Mouse (Mus musculus) CH12.LX (cell line): Measurements from ENCODE around the gene Vwa3a. TPM values are rescaled to one million over a fixed set of nuclear protein-coding genes. Genes with fewer than 3 reads are reported as not detected.

Experiments
- DNase-seq: peaks from one replicate; pipeline ENCODE4 v3.0.0-alpha.2; 2013; ENCODE audit errors: extremely low read depth
- H3K27ac ChIP-seq: 2 replicates; pipeline ENCODE4 v1.5.1; 2012; ENCODE audit warnings: low read depth, mild to moderate bottlenecking, control low read depth, moderate library complexity; ENCODE audit not compliant: insufficient read depth
- H3K27me3 ChIP-seq: replicated peaks from 2 replicates; pipeline ENCODE3; 2012; ENCODE audit warnings: inconsistent platforms
- H3K36me3 ChIP-seq, 2 experiments: replicated peaks in 1 of 2; 2 replicates each; pipeline versions ENCODE3 to v1.6.1; 2012; ENCODE audit warnings: inconsistent platforms in 1 of 2, low read length in 1 of 2, mild to moderate bottlenecking in 1 of 2, mixed read lengths in 1 of 2, moderate library complexity in 1 of 2; ENCODE audit not compliant: control insufficient read depth in 1 of 2, insufficient read depth in 1 of 2
- H3K4me1 ChIP-seq, 2 experiments: 2 replicates each; pipeline ENCODE4 v1.6.1; 2012; ENCODE audit warnings: inconsistent platforms in 1 of 2, moderate library complexity in 1 of 2; ENCODE audit not compliant: insufficient read depth in 2 of 2, control insufficient read depth in 1 of 2
- H3K4me2 ChIP-seq: 2 replicates; pipeline ENCODE4 v1.6.1; 2012; ENCODE audit warnings: low read depth, mild to moderate bottlenecking, control low read depth; ENCODE audit not compliant: poor library complexity, insufficient read depth, severe bottlenecking
- H3K4me3 ChIP-seq, 3 experiments: fragments of 150-350 bp in 1 of 3; sonication (generic) in 1 of 3; replicated peaks in 1 of 3; 2 replicates each; pipeline versions ENCODE3 to v1.5.1; 2011 to 2012; ENCODE audit warnings: low read depth in 2 of 3, low read length in 2 of 3, mild to moderate bottlenecking in 2 of 3, moderate library complexity in 2 of 3, control low read depth in 1 of 3, improper control_type of control experiment in 1 of 3, inconsistent platforms in 1 of 3, mixed read lengths in 1 of 3; ENCODE audit not compliant: poor library complexity in 1 of 3
- H3K79me2 ChIP-seq: replicated peaks from 2 replicates; pipeline ENCODE4 v1.6.1; 2012; ENCODE audit warnings: mild to moderate bottlenecking, moderate library complexity; ENCODE audit not compliant: control insufficient read depth, poor library complexity, insufficient read depth, severe bottlenecking; ENCODE audit errors: extremely low read depth
- H3K9ac ChIP-seq: 2 replicates; pipeline ENCODE4 v1.6.1; 2012; ENCODE audit warnings: low read depth, mild to moderate bottlenecking, control low read depth, moderate library complexity; ENCODE audit not compliant: insufficient read depth
- H3K9me3 ChIP-seq: replicated peaks from 2 replicates; pipeline ENCODE3; 2012; ENCODE audit warnings: low read length, inconsistent platforms, mixed read lengths
- BHLHE40 ChIP-seq: IDR thresholded peaks from 2 replicates; pipeline ENCODE4 v1.6.1; 2011; ENCODE audit warnings: mild to moderate bottlenecking, low read depth, low read length, improper control_type of control experiment
- CHD1 ChIP-seq: IDR thresholded peaks from 2 replicates; pipeline ENCODE4 v1.6.1; 2012; ENCODE audit warnings: low read depth, low read length, improper control_type of control experiment, inconsistent platforms
- CHD2 ChIP-seq: IDR thresholded peaks from 2 replicates; pipeline ENCODE4 v1.6.1; 2011; ENCODE audit warnings: low read length, improper control_type of control experiment
- CTCF ChIP-seq, 2 experiments: IDR thresholded peaks in 1 of 2; conservative IDR thresholded peaks in 1 of 2; 2 replicates each; pipeline ENCODE4 v1.5.1; 2011 to 2012; ENCODE audit warnings: low read depth in 2 of 2, low read length in 2 of 2, improper control_type of control experiment in 1 of 2, inconsistent platforms in 1 of 2, mild to moderate bottlenecking in 1 of 2, moderate library complexity in 1 of 2
- EP300 ChIP-seq: IDR thresholded peaks from 2 replicates; pipeline ENCODE4 v1.6.1; 2011; ENCODE audit warnings: low read length, improper control_type of control experiment
- ETS1 ChIP-seq: conservative IDR thresholded peaks from 2 replicates; pipeline ENCODE4 v1.6.1; 2012; ENCODE audit warnings: low read depth, mild to moderate bottlenecking, inconsistent platforms, low read length, improper control_type of control experiment, moderate library complexity
- GABPA ChIP-seq: IDR thresholded peaks from 2 replicates; pipeline ENCODE4 v1.6.1; 2012; ENCODE audit warnings: low read depth, low read length, improper control_type of control experiment, inconsistent platforms; ENCODE audit not compliant: insufficient replicate concordance
- HCFC1 ChIP-seq: IDR thresholded peaks from 2 replicates; pipeline ENCODE4 v1.6.1; 2012; ENCODE audit warnings: low read depth, mild to moderate bottlenecking, inconsistent platforms, low read length, improper control_type of control experiment
- JUND ChIP-seq: conservative IDR thresholded peaks from 2 replicates; pipeline ENCODE4 v1.6.1; 2011; ENCODE audit warnings: low read depth, low read length, improper control_type of control experiment
- KAT2A ChIP-seq: IDR thresholded peaks from 2 replicates; pipeline ENCODE4 v1.6.1; 2012; ENCODE audit warnings: low read length, improper control_type of control experiment, inconsistent platforms; ENCODE audit not compliant: insufficient replicate concordance
- MAFK ChIP-seq: IDR thresholded peaks from 2 replicates; pipeline ENCODE4 v1.6.1; 2011; ENCODE audit warnings: low read length, improper control_type of control experiment; ENCODE audit not compliant: insufficient replicate concordance
- MAZ ChIP-seq: IDR thresholded peaks from 2 replicates; pipeline ENCODE4 v1.6.1; 2012; ENCODE audit warnings: low read depth, mild to moderate bottlenecking, inconsistent platforms, low read length, improper control_type of control experiment, moderate library complexity
- MXI1 ChIP-seq: IDR thresholded peaks from 2 replicates; pipeline ENCODE4 v1.6.1; 2011; ENCODE audit warnings: mild to moderate bottlenecking, low read depth, low read length, improper control_type of control experiment
- NRF1 ChIP-seq: IDR thresholded peaks from 2 replicates; pipeline ENCODE4 v1.6.1; 2014; ENCODE audit warnings: low read depth, mild to moderate bottlenecking, inconsistent platforms, low read length, improper control_type of control experiment, moderate library complexity
- POLR2A ChIP-seq: IDR thresholded peaks from 2 replicates; pipeline ENCODE4 v1.6.1; 2011; ENCODE audit warnings: low read depth, mild to moderate bottlenecking, improper control_type of control experiment, low read length
- RAD21 ChIP-seq: IDR thresholded peaks from 2 replicates; pipeline ENCODE4 v1.6.1; 2011; ENCODE audit warnings: low read depth, mild to moderate bottlenecking, low read length, improper control_type of control experiment, moderate library complexity
- RCOR1 ChIP-seq: conservative IDR thresholded peaks from 2 replicates; pipeline ENCODE4 v1.6.1; 2012; ENCODE audit warnings: low read depth, mild to moderate bottlenecking, inconsistent platforms, low read length, improper control_type of control experiment
- SIN3A ChIP-seq: IDR thresholded peaks from 2 replicates; pipeline ENCODE4 v1.6.1; 2012; ENCODE audit warnings: low read length, improper control_type of control experiment, inconsistent platforms
- TBP ChIP-seq: conservative IDR thresholded peaks from 2 replicates; pipeline ENCODE4 v1.6.1; 2011; ENCODE audit warnings: low read depth, low read length, improper control_type of control experiment
- UBTF ChIP-seq: IDR thresholded peaks from 2 replicates; pipeline ENCODE4 v1.6.1; 2012; ENCODE audit warnings: low read depth, mild to moderate bottlenecking, inconsistent platforms, low read length, improper control_type of control experiment, moderate library complexity
- USF1 ChIP-seq: IDR thresholded peaks from 2 replicates; pipeline ENCODE4 v1.6.1; 2014; ENCODE audit warnings: low read depth, mild to moderate bottlenecking, inconsistent platforms, low read length, improper control_type of control experiment
- USF2 ChIP-seq: conservative IDR thresholded peaks from 2 replicates; pipeline ENCODE4 v1.6.1; 2011; ENCODE audit warnings: low read depth, low read length, improper control_type of control experiment
- ZC3H11A ChIP-seq: IDR thresholded peaks from 2 replicates; pipeline ENCODE4 v1.6.1; 2012; ENCODE audit warnings: low read depth, mild to moderate bottlenecking, inconsistent platforms, low read length, improper control_type of control experiment
- ZMIZ1 ChIP-seq: IDR thresholded peaks from 2 replicates; pipeline ENCODE4 v1.6.1; 2012; ENCODE audit warnings: low read depth, mild to moderate bottlenecking, inconsistent platforms, low read length, improper control_type of control experiment
- ZNF384 ChIP-seq: IDR thresholded peaks from 2 replicates; pipeline ENCODE4 v1.6.1; 2012; ENCODE audit warnings: low read depth, low read length, improper control_type of control experiment, inconsistent platforms
- dilution Hi-C: fragments of 300-500 bp; cut with MboI; formaldehyde crosslinking; loops from 2 replicates; pipeline ENCODE4 v1.14.3; 2020; ENCODE audit warnings: low sequenced_read_pairs; ENCODE audit not compliant: extremely low pct_unique_long_range_greater_than_20kb, extremely low pct_ligation_motif_present
- in situ Hi-C: fragments of 300-500 bp; cut with MboI; formaldehyde crosslinking; loops from 3 replicates; pipeline ENCODE4 v1.14.3; 2019; ENCODE audit warnings: low sequenced_read_pairs, low pct_ligation_motif_present, low pct_unique_long_range_greater_than_20kb, mixed read lengths
- polyA plus RNA-seq: library from polyadenylated mRNA; unstranded; fragments of >175 nt; gene quantifications from 2 replicates; pipeline ENCODE4 v1.2.1, GENCODE M21; 2012; ENCODE audit warnings: low read depth; ENCODE audit not compliant: insufficient read length
- total RNA-seq, 2 experiments: library from RNA; depleted of rRNA; stranded (reverse); fragments of 300-350 nt in 1 of 2; fragments of >200 nt in 1 of 2; gene quantifications; 2 replicates each; pipeline ENCODE4 v1.2.3; 2012 to 2014

The Vwa3a gene
- total and polyA plus RNA-seq, 3 experiments = not detected

DNA sequence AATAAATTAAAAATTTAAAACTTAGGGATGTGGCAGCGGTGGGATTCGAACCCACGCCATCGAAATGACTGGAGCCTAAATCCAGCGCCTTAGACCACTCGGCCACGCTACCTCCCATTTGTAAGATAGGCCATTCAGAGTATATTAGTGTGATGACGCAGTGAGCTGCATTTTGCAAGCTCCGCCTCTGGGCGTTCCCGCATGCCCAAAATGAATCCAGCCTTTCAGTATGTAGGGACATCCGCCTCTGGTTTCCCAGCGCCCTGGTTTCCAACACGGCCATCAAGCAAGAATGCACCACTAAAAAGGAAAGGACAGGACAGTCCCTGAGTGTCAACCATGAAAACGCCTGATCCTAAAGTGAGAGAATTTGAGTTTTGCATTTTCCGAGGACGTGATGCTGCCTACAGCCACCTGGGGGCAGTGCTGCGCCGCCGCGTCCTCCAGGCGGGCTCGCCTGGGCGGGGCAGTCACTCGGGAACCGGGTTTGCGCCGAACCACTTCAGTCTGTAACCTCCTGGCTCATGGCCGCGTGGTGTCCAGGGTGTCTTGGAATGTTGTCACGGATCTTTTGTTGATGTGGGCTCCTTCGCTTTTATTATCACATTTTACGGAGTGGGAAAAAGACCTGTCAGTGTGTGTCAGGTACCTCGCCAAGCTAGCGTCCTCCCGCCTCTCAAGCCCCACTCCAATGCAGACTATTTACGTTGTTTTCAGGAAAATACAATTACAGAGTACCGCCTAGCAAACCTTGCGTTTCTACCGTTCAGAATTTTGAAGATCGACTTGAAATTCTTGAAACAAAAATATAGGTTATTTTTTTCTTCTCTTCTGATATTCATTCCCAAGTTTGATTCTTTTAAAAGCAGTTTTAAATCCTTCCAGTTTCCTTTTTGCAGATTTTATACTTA, 96.6 kb downstream of the Vwa3a start (continued):
- TF ChIP-seq HCFC1 = no peak
- TF ChIP-seq NRF1 = peak; percentile 67
- peak; percentile 100 for TF ChIP-seq TBP
- no peak for TF ChIP-seq SIN3A
- TF ChIP-seq MXI1 = peak; percentile 57; the same call in 1 of the 2 replicates
- TF ChIP-seq MAFK = peak; percentile 98
- no peak for TF ChIP-seq ZMIZ1
- TF ChIP-seq ETS1 = no peak
- TF ChIP-seq JUND = no peak
- no peak for TF ChIP-seq RCOR1
- TF ChIP-seq MAZ = 0 out of 2 replicates have a peak, but pooled peaks have one; percentile 22
- TF ChIP-seq ZC3H11A = peak; percentile 63
- no peak for TF ChIP-seq CHD2
- TF ChIP-seq UBTF = no peak

DNA sequence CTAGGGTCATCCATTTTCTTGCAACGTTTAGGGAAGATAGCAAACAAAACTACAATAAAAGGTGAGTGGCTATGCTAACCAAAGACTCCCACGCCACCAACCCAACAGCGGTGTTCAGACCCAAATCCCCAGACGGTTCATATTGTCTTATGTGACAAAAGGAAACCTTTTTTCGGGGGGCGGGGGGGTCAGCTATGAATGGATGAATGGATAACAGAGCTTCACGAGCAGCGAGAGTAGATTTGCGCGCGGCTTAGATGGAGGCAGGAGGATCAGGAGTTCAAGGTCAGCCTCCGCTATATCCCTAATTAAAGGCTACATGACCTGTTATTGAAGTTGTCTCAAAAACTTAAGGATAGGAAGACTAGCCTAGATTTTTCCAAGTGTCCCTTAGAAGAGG, 97.2 kb downstream of the Vwa3a start:
- TF ChIP-seq CHD1 (no peak), SIN3A (no peak), UBTF (no peak), HCFC1 (no peak), ZNF384 (no peak), MAFK (no peak), BHLHE40 (no peak), KAT2A (no peak), ZC3H11A (no peak), USF2 (no peak), RAD21 (no peak), CTCF (conservative IDR thresholded peaks at IDR 0.05 in 1 of 2, IDR thresholded peaks at IDR 0.05 in 1 of 2; ENCODE audit: low read depth in 2 of 2, low read length in 2 of 2) (no peak), CHD2 (no peak), POLR2A (no peak), USF1 (no peak), GABPA (no peak), EP300 (no peak)
- Histone ChIP-seq H3K4me1 (peaks cover 0 to 7% of the 10 kb centered on the region in 2 experiments; a peak in 3 of 4 replicates), H3K9ac (0 out of 2 replicates have a peak overlapping the region, but pooled peaks have one; percentile 32), H3K27ac (no peak overlapping the region), H3K4me2 (peak overlapping the region; percentile 74), H3K27me3 (peaks cover 23% of the 10 kb centered on the region), H3K9me3 (no peaks in the 10 kb centered on the region), H3K79me2 (no peaks in the 10 kb centered on the region), H3K36me3 (no peaks in the 10 kb centered on the region), H3K4me3 (peak overlapping the region in 2 of 3 experiments; percentile 67 to 73)
- DNase-seq = no peak
- dilution Hi-C loops = no loop called here
- in situ Hi-C loops = loop anchor here (5.0 to 10.0 kb wide), 2 partner anchors 76 to 198 kb away; partner anchors contain the start of gene Mettl9
